Mouse (Mus musculus) small intestine, adult 2 months (tissue): Measurements from ENCODE around the gene Cirbp.

Experiments used
- CTCF ChIP-seq: fragments of 200-500 bp; IDR thresholded peaks from 2 replicates; pipeline ENCODE4 v1.5.1; 2012; ENCODE audit warnings: low read depth, mild to moderate bottlenecking, control low read depth, inconsistent platforms, low read length, moderate library complexity, mixed read lengths; ENCODE audit not compliant: insufficient replicate concordance, insufficient read length; ENCODE audit errors: extremely low read depth
- POLR2A ChIP-seq: fragments of 200-500 bp; IDR thresholded peaks from 2 replicates; pipeline ENCODE4 v1.6.1; 2012; ENCODE audit warnings: low read depth, mild to moderate bottlenecking, control low read depth, inconsistent platforms, low read length, moderate library complexity

DNA sequence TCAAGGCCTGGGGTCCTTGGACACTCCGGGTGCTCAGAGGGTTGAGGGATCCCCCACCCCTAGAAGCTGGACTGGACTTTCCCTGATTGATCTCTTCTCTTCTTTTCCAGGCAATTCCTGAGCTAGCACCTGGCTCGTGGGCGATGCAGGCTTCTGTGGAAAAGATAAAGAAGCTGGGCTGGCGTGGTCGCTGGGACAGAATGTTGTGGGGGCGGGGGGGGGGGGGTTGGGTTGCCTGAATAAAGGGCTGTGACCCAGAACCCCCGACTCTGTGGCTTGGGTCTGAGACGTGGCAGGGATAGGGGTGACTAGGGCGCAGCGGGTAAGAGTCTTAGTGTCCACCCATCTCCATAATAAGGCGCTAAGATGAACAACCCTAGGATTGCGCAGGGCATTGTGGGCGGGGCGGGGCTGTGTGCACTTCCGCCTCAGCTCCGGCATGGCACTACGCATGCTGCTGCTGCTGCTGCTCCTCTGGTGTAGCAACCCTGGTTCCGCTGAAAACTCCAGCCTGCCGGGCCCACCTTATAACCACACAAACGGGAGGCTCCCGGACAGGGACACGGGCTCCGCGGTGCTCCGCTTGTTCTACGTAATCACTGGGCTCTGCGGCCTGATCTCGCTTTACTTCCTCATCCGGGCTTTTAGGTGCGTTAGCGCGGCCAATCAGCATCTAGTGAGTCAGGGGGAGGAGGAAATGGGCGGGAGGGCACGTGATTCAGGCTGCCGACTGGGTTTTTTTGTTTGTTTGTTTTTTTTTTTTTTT, 6.9 kb downstream of the Cirbp start, which contains the start of gene 1600002K03Rik:
- peak; percentile 37 for TF ChIP-seq POLR2A
- TF ChIP-seq CTCF: no peak
